Mouse (Mus musculus) splenic B cell, adult 2 months (primary cell): ENCODE results near the gene Gm3336.
A peak's percentile ranks its signal among the peaks of the same experiment; 100 is the strongest.

Experiments
- DNase-seq: peaks from one replicate; pipeline ENCODE4 v3.0.0-alpha.2; 2011; ENCODE audit warnings: low read depth, low spot score
- H3K27me3 ChIP-seq: 2 replicates; pipeline ENCODE4 v1.6.1; 2012; ENCODE audit warnings: mild to moderate bottlenecking, low read length, moderate library complexity, mixed read lengths; ENCODE audit not compliant: control insufficient read depth, poor library complexity, insufficient read depth, severe bottlenecking
- H3K36me3 ChIP-seq: 2 replicates; pipeline ENCODE4 v1.6.1; 2012; ENCODE audit warnings: mild to moderate bottlenecking, low read length, moderate library complexity, mixed read lengths; ENCODE audit not compliant: control insufficient read depth, poor library complexity, insufficient read depth, severe bottlenecking

Gm3336 gene

DNA sequence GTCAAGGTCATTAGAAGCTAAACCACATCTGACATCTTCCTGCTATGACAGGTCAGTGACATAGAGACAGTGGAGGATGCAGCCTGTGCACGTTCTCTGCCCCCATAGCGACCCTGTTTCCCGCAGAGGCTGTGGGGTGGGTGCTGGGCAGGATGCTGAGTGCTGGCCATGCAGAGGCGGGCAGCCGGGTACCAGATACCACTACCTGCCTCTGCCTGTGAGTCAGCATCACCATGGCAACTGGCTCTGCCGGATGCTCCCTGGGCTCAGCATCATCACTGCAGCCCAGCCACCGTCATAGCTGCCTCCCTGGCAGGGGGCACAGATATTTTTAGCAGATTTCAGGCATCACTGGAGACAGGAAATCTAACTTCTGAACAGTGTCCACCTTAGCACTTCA, 34.1 kb upstream of the Gm3336 start:
- H3K27me3 ChIP-seq, result no peaks in the 10 kb centered on the region
- no peaks in the 10 kb centered on the region for H3K36me3 ChIP-seq
- peak; percentile 27 for DNase-seq

DNA sequence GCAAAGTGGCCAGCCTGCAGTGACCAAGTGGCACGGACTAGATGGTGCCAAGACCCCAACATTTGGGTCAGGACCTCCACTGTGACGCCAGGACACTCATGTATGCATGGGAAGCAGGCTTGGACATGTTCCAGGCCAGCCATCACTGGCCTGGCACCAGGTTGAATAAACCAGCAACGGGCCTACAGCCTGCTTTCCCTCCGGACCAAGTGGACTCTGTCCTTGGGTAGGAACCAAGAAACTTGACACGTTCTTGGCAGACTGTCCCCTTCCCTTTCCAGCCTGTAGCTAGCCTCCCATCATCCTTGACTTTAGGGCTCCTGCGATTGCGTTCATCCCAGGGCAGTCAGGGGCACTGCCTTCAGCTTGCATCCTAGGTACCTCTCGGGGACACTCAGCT, 30.8 kb upstream of the Gm3336 start:
- no peaks in the 10 kb centered on the region for H3K36me3 ChIP-seq
- DNase-seq, result no peak
- no peaks in the 10 kb centered on the region for H3K27me3 ChIP-seq

GRCm38 (mm10) chr8:70688136-70688535, 30.2 kb upstream of the Gm3336 start:
- Histone ChIP-seq H3K36me3 (no peaks in the 10 kb centered on the region), H3K27me3 (no peaks in the 10 kb centered on the region)
- DNase-seq, result no peak

DNA sequence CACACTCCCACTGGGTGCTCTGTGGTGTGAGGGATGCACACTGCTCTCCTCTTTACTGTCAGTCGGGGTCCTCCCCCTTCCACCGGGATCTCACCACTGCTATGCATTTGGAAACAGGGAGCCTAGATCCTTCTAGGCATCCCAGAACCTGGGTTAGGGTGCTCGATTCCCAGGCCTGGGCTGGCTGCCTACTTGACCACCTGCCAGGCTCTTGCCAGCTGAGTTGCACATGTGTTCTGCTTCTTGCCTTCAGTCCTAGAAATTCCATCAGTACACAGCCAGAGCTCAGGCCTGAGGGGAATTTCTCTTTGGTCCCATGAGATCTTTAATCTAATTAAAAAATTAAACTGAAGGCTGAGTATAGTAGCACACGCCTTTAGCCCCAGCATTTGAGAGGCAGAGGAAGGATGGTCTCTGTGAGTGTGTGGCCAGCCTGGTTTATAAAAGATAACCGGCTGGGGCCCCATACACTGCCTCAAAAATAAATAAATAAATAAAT, 28.4 kb upstream of the Gm3336 start:
- Histone ChIP-seq H3K27me3 (no peaks in the 10 kb centered on the region), H3K36me3 (no peaks in the 10 kb centered on the region)
- DNase-seq, result no peak

DNA sequence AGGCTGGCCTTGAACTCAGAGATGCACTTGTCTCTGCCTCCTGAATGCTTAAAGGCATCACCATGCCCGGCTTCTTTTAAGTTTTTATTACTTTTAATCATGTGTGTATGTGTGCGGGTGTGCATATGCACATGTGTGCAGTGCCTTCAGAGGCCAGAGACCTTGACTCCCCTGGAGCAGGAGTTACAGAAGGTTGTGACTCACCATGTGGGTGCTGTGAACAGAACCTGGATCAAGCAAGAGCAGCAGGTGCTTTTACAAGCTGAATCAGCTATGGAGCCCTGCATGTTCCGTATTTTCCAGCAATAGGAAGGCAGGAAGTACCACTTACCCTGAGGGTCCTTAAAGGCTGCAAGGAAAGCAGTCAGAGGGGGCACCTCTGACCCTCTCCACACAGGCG, 27.1 kb upstream of the Gm3336 start:
- Histone ChIP-seq H3K36me3 (no peaks in the 10 kb centered on the region), H3K27me3 (no peaks in the 10 kb centered on the region)
- DNase-seq, result no peak

DNA sequence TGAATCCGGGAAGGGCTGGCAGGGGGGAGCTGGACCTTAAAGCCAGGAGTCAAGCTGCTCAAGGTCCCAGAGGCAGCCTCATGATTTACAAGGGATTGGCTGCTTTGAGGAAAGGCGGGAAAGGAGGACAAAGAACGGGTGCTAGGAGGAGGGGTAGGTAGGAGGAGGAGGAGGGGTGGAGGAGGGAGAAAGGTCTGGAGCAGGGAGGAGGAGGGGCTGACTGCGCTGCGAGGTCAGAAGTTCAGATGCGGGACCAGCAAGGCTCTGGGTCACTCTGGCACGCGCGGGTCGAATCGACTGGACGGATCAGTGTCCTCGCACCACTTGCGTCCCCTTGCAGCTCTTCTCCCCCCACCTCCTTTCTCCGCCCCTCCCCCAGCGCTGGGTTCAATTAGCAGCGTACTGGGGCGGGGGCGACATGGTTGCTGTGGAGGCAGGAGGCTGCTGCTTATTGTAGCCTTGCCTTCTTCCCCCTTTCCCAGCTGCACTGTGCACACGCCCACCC, 26.6 kb upstream of the Gm3336 start:
- no peak for DNase-seq
- H3K36me3 ChIP-seq, result no peaks in the 10 kb centered on the region

GRCm38 (mm10) chr8:70693636-70694035, 24.7 kb upstream of the Gm3336 start:
- Histone ChIP-seq H3K27me3 (no peaks in the 10 kb centered on the region), H3K36me3 (no peaks in the 10 kb centered on the region)
- DNase-seq, result peak; percentile 54

More for the DNA sequence above, 26.6 kb upstream of the Gm3336 start:
- H3K27me3 ChIP-seq, result no peaks in the 10 kb centered on the region

DNA sequence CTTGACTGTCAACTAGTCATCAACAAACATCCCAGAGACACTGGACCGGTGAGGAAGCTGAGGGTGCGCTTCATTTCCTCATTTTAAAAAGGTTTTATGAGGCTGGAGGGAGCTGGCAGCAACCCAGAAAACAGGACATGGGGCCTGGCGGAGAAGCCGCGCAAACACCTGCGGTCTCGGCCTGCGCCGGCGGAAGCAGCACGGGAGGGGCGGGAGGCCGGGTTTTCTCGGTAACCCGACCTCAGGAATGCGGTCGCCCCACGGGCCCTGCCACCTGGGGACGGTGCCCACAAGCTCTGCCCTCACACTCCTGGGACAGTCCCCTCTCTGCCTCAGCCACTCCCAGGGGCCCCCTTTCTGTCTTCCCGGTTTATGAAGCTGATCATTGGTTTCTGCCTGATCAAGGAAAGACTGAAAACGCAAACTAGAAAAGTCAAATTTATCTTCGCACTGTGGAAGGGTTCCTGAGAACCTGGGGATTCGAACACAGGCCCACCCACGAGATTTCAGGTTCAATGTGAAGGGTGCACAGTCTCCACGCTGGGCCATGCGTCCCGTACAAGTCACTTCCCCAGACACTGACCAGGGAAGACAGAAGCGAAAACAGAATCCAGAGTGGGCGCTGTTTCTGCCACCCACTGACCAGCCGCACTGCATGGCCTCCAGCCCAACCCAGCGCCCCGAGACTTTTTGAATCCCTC, 22.9 kb upstream of the Gm3336 start:
- peak; percentile 91 for DNase-seq
- H3K27me3 ChIP-seq, result no peaks in the 10 kb centered on the region
- H3K36me3 ChIP-seq, result no peaks in the 10 kb centered on the region

- DNase-seq, result peak; percentile 88
- peaks cover 6% of the 10 kb centered on the region for H3K36me3 ChIP-seq
- no peaks in the 10 kb centered on the region for H3K27me3 ChIP-seq
These were observed 22.1 kb upstream of the Gm3336 start for GRCm38 (mm10) chr8:70696019-70696885.

- Histone ChIP-seq H3K27me3 (no peaks in the 10 kb centered on the region), H3K36me3 (peaks cover 8% of the 10 kb centered on the region)
- DNase-seq, result peak; percentile 22
These were observed 21.4 kb upstream of the Gm3336 start for GRCm38 (mm10) chr8:70696946-70697345.

- peaks cover 8% of the 10 kb centered on the region for H3K36me3 ChIP-seq
- DNase-seq, result no peak
- H3K27me3 ChIP-seq, result no peaks in the 10 kb centered on the region
These were observed 20.7 kb upstream of the Gm3336 start for GRCm38 (mm10) chr8:70697366-70698250.

DNA sequence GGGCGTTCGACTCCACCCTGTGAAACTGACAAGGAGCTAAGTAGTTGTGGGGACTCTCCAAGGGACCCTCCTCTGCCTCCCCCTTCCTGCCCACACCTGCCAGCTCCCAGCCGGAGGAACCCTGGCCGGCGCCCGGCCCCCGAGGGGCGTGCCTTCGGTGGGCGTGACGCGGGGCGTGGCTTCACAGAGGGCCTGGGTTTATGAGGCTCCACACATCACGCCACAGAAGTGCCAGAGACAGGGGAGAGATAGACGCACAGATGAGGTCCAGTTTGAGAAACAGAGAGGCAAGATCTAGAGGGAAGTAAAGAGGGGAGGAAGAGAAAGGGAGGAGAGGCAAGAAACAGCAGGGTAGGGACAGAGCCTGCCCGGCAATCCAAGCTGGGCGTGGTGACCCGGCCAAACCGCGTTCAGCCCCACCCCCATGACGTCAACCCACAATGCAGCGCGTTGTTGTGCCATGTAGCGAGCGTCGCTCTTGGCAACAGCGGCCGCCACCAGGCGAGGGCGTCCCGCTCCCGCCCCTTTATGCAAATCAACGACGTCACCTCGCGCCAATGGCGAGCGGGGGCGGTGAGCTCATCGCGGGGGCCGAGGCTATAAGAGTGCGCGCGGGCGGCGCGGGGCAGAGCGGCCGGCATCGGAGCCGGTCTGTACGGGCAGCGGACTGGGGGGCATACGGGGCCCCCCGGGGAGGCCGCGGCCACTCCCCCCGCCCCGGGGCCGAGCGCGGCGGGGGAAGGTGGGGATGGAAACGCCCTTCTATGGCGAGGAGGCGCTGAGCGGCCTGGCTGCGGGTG, 19.8 kb upstream of the Gm3336 start, which contains the start of gene Jund:
Gene Jund (plus strand): TSS at position 640 of the 800 bp plus-strand sequence.
- no peaks in the 10 kb centered on the region for H3K27me3 ChIP-seq
- H3K36me3 ChIP-seq, result peaks cover 11% of the 10 kb centered on the region
- peak; percentile 100 for DNase-seq

- H3K36me3 ChIP-seq, result peaks cover 11% of the 10 kb centered on the region
- H3K27me3 ChIP-seq, result no peaks in the 10 kb centered on the region
- no peak for DNase-seq
These were observed 19.1 kb upstream of the Gm3336 start for GRCm38 (mm10) chr8:70699116-70699833.
